In the genomic region with DNA sequence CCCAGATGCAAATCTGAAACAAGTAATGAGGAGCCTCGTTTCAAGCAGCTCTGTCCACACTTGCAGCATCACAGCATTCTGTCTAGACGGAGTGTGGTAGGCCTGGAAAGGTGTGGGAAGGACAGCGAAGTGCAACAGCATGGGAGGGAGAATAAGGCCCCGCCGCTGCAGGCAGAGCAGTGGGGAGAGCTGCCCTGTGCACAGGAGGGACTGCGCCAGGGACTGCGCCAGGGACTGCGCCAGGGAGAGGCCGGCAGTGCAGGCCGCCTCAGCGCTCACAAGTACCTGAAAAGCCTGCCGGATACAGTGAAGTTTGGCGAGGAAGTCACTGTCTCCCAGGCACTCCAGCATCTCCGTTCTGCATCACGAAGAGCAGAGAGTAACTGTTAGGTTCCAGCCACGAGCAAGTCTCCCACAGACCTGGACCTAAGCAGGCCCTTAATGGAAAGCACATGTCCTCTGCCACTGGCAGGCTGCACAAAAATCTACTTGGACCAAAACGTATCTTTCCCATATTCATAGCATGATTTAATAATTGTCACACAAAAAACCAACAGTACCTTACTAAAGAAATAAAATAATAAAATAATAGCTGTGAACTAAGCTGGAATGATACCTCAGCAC, we compare ENCODE assay signal across 22 mouse cellular contexts. TPM values are rescaled to one million over a fixed set of nuclear protein-coding genes. Genes with fewer than 3 reads are reported as not detected.
DNase-seq lines count a peak whose midpoint lies in the region; ATAC-seq and TF ChIP-seq lines count a peak whose summit lies in the region.
"Had no signal": no experiment of that assay in that cellular context is flagged by ENCODE, and none has a peak within 500 bp of the region (broad histone marks: within the 10 kb centered on the region; RNA-seq: fewer than 3 reads in every experiment).

No protein-coding gene starts in this region.

- H3K9ac ChIP-seq in forebrain, embryonic 15.5 days (replicated peaks): no peak overlapping the region
- H3K9ac ChIP-seq in embryonic facial prominence, embryonic 11.5 days (replicated peaks; ENCODE audit: low read length): no peak overlapping the region
- peak overlapping the region; percentile 47; the same call in 1 of the 2 replicates for H3K9ac ChIP-seq in limb, embryonic 12.5 days (replicated peaks)
- H3K9ac ChIP-seq: forebrain, embryonic 13.5 days; liver, embryonic 13.5 days had no signal

- no peak overlapping the region for H3K4me3 ChIP-seq in forebrain, embryonic 15.5 days
- no peak overlapping the region for H3K4me3 ChIP-seq in forebrain, embryonic 10.5 days
- H3K4me3 ChIP-seq in E14TG2a.4 (replicated peaks; ENCODE audit: low read length): peak overlapping the region; percentile 39; the same call in 1 of the 2 replicates
- H3K4me3 ChIP-seq in embryonic facial prominence, embryonic 11.5 days (ENCODE audit: low read depth, low read length): no peak overlapping the region
- no peak overlapping the region for H3K4me3 ChIP-seq in limb, embryonic 12.5 days (replicated peaks)
- H3K4me3 ChIP-seq: forebrain, embryonic 13.5 days; liver, embryonic 13.5 days had no signal

- no peaks in the 10 kb centered on the region for H3K4me1 ChIP-seq in forebrain, embryonic 15.5 days
- no peaks in the 10 kb centered on the region; the same call in 1 of the 2 replicates for H3K4me1 ChIP-seq in forebrain, embryonic 10.5 days
- peaks cover 19% of the 10 kb centered on the region; the same call in 1 of the 2 replicates for H3K4me1 ChIP-seq in E14TG2a.4 (replicated peaks; ENCODE audit: low read depth, low read length)
- no peaks in the 10 kb centered on the region for H3K4me1 ChIP-seq in embryonic facial prominence, embryonic 11.5 days (ENCODE audit: control insufficient read depth, insufficient read depth, low read length)
- H3K4me1 ChIP-seq in limb, embryonic 12.5 days (replicated peaks): peaks cover 28% of the 10 kb centered on the region
- H3K4me1 ChIP-seq: forebrain, embryonic 13.5 days; liver, embryonic 13.5 days had no signal

- H3K36me3 ChIP-seq in forebrain, embryonic 15.5 days: peaks cover 44% of the 10 kb centered on the region
- peaks cover 80% of the 10 kb centered on the region for H3K36me3 ChIP-seq in forebrain, embryonic 10.5 days (replicated peaks)
- peaks cover 75% of the 10 kb centered on the region for H3K36me3 ChIP-seq in E14TG2a.4 (ENCODE audit: insufficient read depth, low read length)
- H3K36me3 ChIP-seq in embryonic facial prominence, embryonic 11.5 days (replicated peaks; ENCODE audit: control insufficient read depth, insufficient read depth, low read depth, low read length): no peaks in the 10 kb centered on the region; the same call in 1 of the 2 replicates
- H3K36me3 ChIP-seq in limb, embryonic 12.5 days: peaks cover 60% of the 10 kb centered on the region

- 83% methylated on average over 17 of the region's 17 CpGs for WGBS in forebrain, embryonic 15.5 days
- 85% methylated on average over 17 of the region's 17 CpGs for WGBS in forebrain, embryonic 10.5 days
- 76% methylated on average over 17 of the region's 17 CpGs for WGBS in embryonic facial prominence, embryonic 11.5 days
- 64% methylated on average over 17 of the region's 17 CpGs for WGBS in limb, embryonic 12.5 days

- no peak for ATAC-seq in forebrain, embryonic 15.5 days (replicated peaks)
- no peak for ATAC-seq in embryonic facial prominence, embryonic 11.5 days (replicated peaks; ENCODE audit: insufficient number of reproducible peaks, low FRiP score, low TSS enrichment, low read depth)
- ATAC-seq in limb, embryonic 12.5 days (ENCODE audit: insufficient number of reproducible peaks, insufficient read depth, low FRiP score, low TSS enrichment, low read depth): peak; percentile 64; the same call in 1 of the 2 replicates
- ATAC-seq: forebrain, embryonic 13.5 days; hindbrain, postnatal 0 days; Patski had no signal

- no peaks in the 10 kb centered on the region for H3K27me3 ChIP-seq in forebrain, embryonic 15.5 days
- no peaks in the 10 kb centered on the region for H3K27me3 ChIP-seq in forebrain, embryonic 10.5 days (ENCODE audit: poor library complexity, severe bottlenecking)
- H3K27me3 ChIP-seq in E14TG2a.4 (ENCODE audit: insufficient read depth, low read length): no peaks in the 10 kb centered on the region
- no peaks in the 10 kb centered on the region for H3K27me3 ChIP-seq in embryonic facial prominence, embryonic 11.5 days (ENCODE audit: control insufficient read depth, insufficient read depth, low read length)
- no peaks in the 10 kb centered on the region for H3K27me3 ChIP-seq in limb, embryonic 12.5 days
- H3K27me3 ChIP-seq: forebrain, embryonic 13.5 days; liver, embryonic 13.5 days; Patski had no signal

- no peak overlapping the region for H3K4me2 ChIP-seq in forebrain, embryonic 15.5 days (replicated peaks)
- H3K4me2 ChIP-seq in embryonic facial prominence, embryonic 11.5 days (ENCODE audit: low read depth, low read length): no peak overlapping the region
- H3K4me2 ChIP-seq in limb, embryonic 12.5 days: no peak overlapping the region
- H3K4me2 ChIP-seq: forebrain, embryonic 13.5 days; liver, embryonic 13.5 days; midbrain, embryonic 11.5 days had no signal

- no peak for TF ChIP-seq CTCF in E14TG2a.4 (conservative IDR thresholded peaks at IDR 0.05; ENCODE audit: low read length)

- no peak for DNase-seq in forebrain, embryonic 10.5 days (ENCODE audit: extremely low spot score, low spot score)
- DNase-seq in embryonic facial prominence, embryonic 11.5 days (ENCODE audit: low spot score): peak; percentile 56
- DNase-seq in adrenal gland, postnatal 10 days: no peak
- no peak for DNase-seq in layer of hippocampus, postnatal 10 days (ENCODE audit: low spot score in 2 of 2)
- DNase-seq: adrenal gland, adult 8-10 months; cerebellum, adult 18-20 months; heart, postnatal 4 days; kidney, adult 11 months; layer of hippocampus, postnatal 36 days; liver, embryonic 13.5 days; right cerebral cortex, postnatal 25 days; thymus, adult 18-20 months; thymus, postnatal 4 days had no signal

- H3K9me3 ChIP-seq in forebrain, embryonic 15.5 days: no peaks in the 10 kb centered on the region
- no peaks in the 10 kb centered on the region for H3K9me3 ChIP-seq in forebrain, embryonic 10.5 days
- no peaks in the 10 kb centered on the region for H3K9me3 ChIP-seq in E14TG2a.4 (ENCODE audit: low read length)
- no peaks in the 10 kb centered on the region for H3K9me3 ChIP-seq in embryonic facial prominence, embryonic 11.5 days (replicated peaks; ENCODE audit: control insufficient read depth, low read length)
- no peaks in the 10 kb centered on the region for H3K9me3 ChIP-seq in limb, embryonic 12.5 days
- H3K9me3 ChIP-seq: forebrain, embryonic 13.5 days; liver, embryonic 13.5 days had no signal

- peak overlapping the region; percentile 19; the same call in 1 of the 2 replicates for H3K27ac ChIP-seq in forebrain, embryonic 15.5 days (replicated peaks)
- H3K27ac ChIP-seq in forebrain, embryonic 10.5 days: no peak overlapping the region; the same call in 1 of the 2 replicates
- H3K27ac ChIP-seq in embryonic facial prominence, embryonic 11.5 days (replicated peaks; ENCODE audit: low read depth, low read length): no peak overlapping the region
- H3K27ac ChIP-seq in limb, embryonic 12.5 days: peak overlapping the region; percentile 76
- H3K27ac ChIP-seq: forebrain, embryonic 13.5 days; hindbrain, postnatal 0 days; kidney, postnatal 0 days; liver, embryonic 13.5 days had no signal

RNA-seq across cellular contexts. Expression of a gene that starts 24.1 kb away (rescaled TPM):
- 2.8 and 3.9 TPM in 2 replicates for polyA plus RNA-seq in forebrain, embryonic 15.5 days (2015; fragmentation: Nextera tagmentation; extraction: Ambion mirVana)
- 2.8 and 3.8 TPM in 2 replicates for polyA plus RNA-seq in forebrain, embryonic 10.5 days (2016; fragmentation: Nextera tagmentation; extraction: Ambion mirVana)
- polyA plus RNA-seq in embryonic facial prominence, embryonic 11.5 days (2014; fragmentation: Nextera tagmentation; extraction: Ambion mirVana): 4.9 and 5.3 TPM in 2 replicates
- 14.0 and 17.0 TPM in 2 replicates for polyA plus RNA-seq in limb, embryonic 12.5 days (2016; fragmentation: Nextera tagmentation; extraction: Ambion mirVana)
- 10 to 100 TPM in 1 of 2 experiments, 1 to 10 TPM in 1; 8.6 to 30.7 TPM for total RNA-seq in adrenal gland, postnatal 10 days (2021)
- total RNA-seq in layer of hippocampus, postnatal 10 days (2021): 1 to 10 TPM in 1 of 2 experiments, under 1 TPM in 1; 0.87 to 1.0 TPM
- total RNA-seq: granulocyte monocyte progenitor cell, adult 5-6 weeks had no signal

RNA-seq across cellular contexts. Expression of a gene that starts 49.9 kb away (rescaled TPM):
- 24.6 and 26.5 TPM in 2 replicates for polyA plus RNA-seq in forebrain, embryonic 15.5 days (2015; fragmentation: Nextera tagmentation; extraction: Ambion mirVana)
- 19.3 and 22.1 TPM in 2 replicates for polyA plus RNA-seq in forebrain, embryonic 10.5 days (2016; fragmentation: Nextera tagmentation; extraction: Ambion mirVana)
- 18.8 and 21.1 TPM in 2 replicates for polyA plus RNA-seq in embryonic facial prominence, embryonic 11.5 days (2014; fragmentation: Nextera tagmentation; extraction: Ambion mirVana)
- 22.2 and 24.9 TPM in 2 replicates for polyA plus RNA-seq in limb, embryonic 12.5 days (2016; fragmentation: Nextera tagmentation; extraction: Ambion mirVana)
- 10 to 100 TPM; 11.3 to 11.8 TPM for total RNA-seq in adrenal gland, postnatal 10 days (2021)
- 10 to 100 TPM; 73.3 to 76.5 TPM for total RNA-seq in layer of hippocampus, postnatal 10 days (2021)

RNA-seq across cellular contexts. Expression of a gene that starts 56.0 kb away (rescaled TPM):
- 86.0 and 89.1 TPM in 2 replicates for polyA plus RNA-seq in forebrain, embryonic 15.5 days (2015; fragmentation: Nextera tagmentation; extraction: Ambion mirVana)
- polyA plus RNA-seq in forebrain, embryonic 10.5 days (2016; fragmentation: Nextera tagmentation; extraction: Ambion mirVana): 47.4 and 47.8 TPM in 2 replicates
- 66.0 and 66.8 TPM in 2 replicates for polyA plus RNA-seq in embryonic facial prominence, embryonic 11.5 days (2014; fragmentation: Nextera tagmentation; extraction: Ambion mirVana)
- 53.8 and 54.8 TPM in 2 replicates for polyA plus RNA-seq in limb, embryonic 12.5 days (2016; fragmentation: Nextera tagmentation; extraction: Ambion mirVana)
- total RNA-seq in adrenal gland, postnatal 10 days (2021): 10 to 100 TPM; 65.4 to 80.7 TPM
- total RNA-seq in layer of hippocampus, postnatal 10 days (2021): 100 to 1,000 TPM; 103 to 117 TPM

Comparison
In these comparisons a context has a peak if more than half of its experiments do, and no peak if none do; other contexts are left out.
1. H3K27ac ChIP-seq: peak in forebrain, embryonic 15.5 days (single experiment) and limb, embryonic 12.5 days (single experiment); none in forebrain, embryonic 10.5 days (single experiment) and embryonic facial prominence, embryonic 11.5 days (single experiment).